Mouse (Mus musculus): ENCODE data around the gene Acrbp. TPM values are rescaled to one million over a fixed set of nuclear protein-coding genes. Genes with fewer than 3 reads are reported as not detected.
"Not testable (repeated sequence)": the region's sequence is repeated elsewhere in the genome, so short reads cannot be mapped to it uniquely, and the experiment has no call there.

The Acrbp gene
- polyA plus RNA-seq (2012; rRNA removed) = 16.2 and 18.2 TPM in 2 replicates

- DNase-seq (ENCODE audit: low read depth) = no peak
These were observed at the start of gene Acrbp for GRCm38 (mm10) chr6:125049678-125050077. Gene Acrbp, plus strand, starts transcription at chr6:125049689.

- DNase-seq (ENCODE audit: low read depth) = no peak
These were observed 45.8 kb upstream of the Acrbp start for GRCm38 (mm10) chr6:125003706-125004105.

GRCm38 (mm10) chr6:125005086-125005485 lies 44.4 kb upstream of the Acrbp start:
- DNase-seq (ENCODE audit: low read depth) = no peak

GRCm38 (mm10) chr6:125008060-125008459 lies 41.4 kb upstream of the Acrbp start:
- DNase-seq (ENCODE audit: low read depth) = no peak

GRCm38 (mm10) chr6:125008586-125009128 lies 40.8 kb upstream of the Acrbp start:
- peak; percentile 90 for DNase-seq (ENCODE audit: low read depth)

DNA sequence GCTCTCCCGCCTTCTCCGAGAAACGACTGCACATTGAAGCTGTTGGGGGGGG lies 40.5 kb upstream of the Acrbp start, which contains the start of gene Zfp384:
Gene Zfp384 (plus strand): TSS at position 17 of the 52 bp plus-strand sequence.
- no peak for DNase-seq (ENCODE audit: low read depth)

- DNase-seq (ENCODE audit: low read depth) = no peak
These were observed 40.1 kb upstream of the Acrbp start for GRCm38 (mm10) chr6:125009181-125010073.

DNA sequence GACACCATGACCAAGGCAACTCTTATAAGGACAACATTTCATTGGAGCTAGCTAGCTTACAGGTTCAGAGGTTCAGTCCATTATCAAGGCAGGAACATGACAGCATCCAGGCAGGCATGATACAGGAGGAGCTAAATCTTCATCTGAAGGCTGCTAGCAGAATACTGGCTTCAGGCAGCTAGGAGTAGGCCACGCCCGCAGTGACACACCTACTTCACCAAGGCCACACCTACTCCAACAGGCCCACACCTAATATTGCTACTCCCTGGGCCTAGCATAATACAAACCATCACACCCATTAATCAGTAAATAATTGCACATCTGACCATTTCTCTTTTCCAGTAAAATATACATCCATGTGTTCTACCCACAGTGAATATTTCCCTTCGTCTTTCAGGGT lies 31.8 kb upstream of the Acrbp start:
- no peak for DNase-seq (ENCODE audit: low read depth)

GRCm38 (mm10) chr6:125030532-125030931 lies 19.0 kb upstream of the Acrbp start:
- not testable (repeated sequence) for DNase-seq (ENCODE audit: low read depth)

- no peak for DNase-seq (ENCODE audit: low read depth)
These were observed 17.9 kb upstream of the Acrbp start for GRCm38 (mm10) chr6:125031604-125032003.

DNA sequence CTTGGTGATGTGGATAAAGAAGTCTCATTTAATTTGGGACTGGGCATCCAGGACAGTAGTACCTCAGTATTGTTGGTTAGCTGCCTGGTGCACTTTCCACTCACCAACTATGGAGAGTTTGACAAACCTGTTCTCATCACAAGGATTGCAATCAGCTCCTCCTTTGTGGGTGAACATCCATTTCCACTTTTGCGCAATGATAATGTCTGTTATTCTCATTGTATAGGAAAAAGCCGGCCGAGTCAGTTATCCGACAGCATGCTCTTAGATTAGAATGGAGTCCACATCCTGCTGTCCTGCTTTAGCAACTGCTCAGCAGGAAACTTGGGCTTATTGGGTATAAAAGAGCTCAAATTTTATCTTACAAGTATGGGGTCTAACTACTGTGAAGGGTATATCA lies 10.8 kb upstream of the Acrbp start:
- no peak for DNase-seq (ENCODE audit: low read depth)

DNA sequence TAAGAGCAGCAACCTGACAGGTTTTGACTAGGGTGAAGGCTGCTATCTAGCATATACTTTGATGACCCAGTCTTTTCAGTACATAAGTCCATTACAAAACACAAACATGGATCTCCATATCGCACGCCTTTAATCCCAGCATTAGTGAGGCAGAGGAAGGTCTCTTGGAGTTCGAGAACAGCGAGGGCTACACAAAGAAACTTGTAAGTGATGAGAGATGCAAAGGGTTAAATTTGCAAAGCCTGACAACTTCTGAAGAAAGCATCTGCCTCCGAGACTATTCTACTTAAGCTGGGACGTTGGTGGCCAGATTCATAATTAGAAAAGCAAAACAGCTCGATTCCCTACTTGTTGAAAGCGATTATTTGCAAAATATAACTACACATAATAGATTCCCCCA lies 10.4 kb upstream of the Acrbp start:
- no peak for DNase-seq (ENCODE audit: low read depth)

DNA sequence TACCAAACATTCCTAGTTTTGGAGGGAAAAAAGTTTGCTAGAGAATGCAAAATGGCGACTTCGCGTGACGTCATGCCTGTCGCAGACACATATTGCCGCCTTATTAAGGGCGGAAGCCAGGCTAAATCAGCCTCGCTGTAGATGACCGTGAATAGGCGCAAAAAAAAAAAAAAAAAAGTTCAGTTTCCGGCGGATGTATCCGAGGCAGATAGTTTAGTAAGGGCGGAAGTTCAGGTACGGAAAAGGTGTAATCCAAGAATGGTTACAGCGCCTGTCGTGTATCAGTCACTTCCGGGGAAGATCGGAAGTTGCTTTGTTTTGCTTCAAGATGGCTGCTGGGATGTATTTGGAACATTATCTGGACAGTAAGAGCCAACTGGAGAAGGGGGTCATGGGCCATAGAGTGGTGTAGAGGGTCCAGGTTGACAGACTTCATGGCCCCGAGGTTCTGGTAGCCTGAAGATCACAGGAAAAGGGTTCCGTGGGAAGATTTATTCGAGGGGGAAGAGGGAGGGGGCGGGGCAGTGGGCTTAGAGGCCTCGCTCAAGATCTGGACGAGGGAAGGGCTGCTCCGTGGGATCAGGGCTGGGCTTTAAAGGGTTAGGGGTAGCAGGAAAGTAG lies 9.8 kb upstream of the Acrbp start, which contains the start of gene Ing4:
Gene Ing4 (plus strand): TSS at position 228 of the 621 bp plus-strand sequence.
- peak; percentile 94 for DNase-seq (ENCODE audit: low read depth)

DNA sequence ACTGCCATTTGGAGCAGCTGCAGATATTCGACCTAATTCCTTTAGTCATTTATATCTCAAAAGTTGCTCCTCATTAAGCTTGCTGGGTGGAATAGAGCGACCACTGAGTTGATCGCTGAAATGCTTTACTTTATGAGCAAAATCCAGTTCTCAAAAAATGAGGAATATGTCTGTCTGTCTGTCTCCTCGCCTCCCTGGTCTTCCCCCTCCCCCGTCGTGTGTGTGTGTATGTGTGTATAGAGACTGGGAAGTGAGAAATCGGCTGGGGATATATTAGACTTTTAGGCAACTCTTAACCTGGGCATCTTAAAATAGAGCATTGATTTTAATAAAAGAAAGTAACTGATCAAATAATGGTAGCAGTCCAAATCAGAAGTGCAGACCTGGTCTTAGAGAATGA lies 9.3 kb upstream of the Acrbp start:
- DNase-seq (ENCODE audit: low read depth) = no peak

GRCm38 (mm10) chr6:125041047-125041446 lies 8.4 kb upstream of the Acrbp start:
- DNase-seq (ENCODE audit: low read depth) = peak; percentile 73

GRCm38 (mm10) chr6:125042081-125042480 lies 7.4 kb upstream of the Acrbp start:
- no peak for DNase-seq (ENCODE audit: low read depth)

DNA sequence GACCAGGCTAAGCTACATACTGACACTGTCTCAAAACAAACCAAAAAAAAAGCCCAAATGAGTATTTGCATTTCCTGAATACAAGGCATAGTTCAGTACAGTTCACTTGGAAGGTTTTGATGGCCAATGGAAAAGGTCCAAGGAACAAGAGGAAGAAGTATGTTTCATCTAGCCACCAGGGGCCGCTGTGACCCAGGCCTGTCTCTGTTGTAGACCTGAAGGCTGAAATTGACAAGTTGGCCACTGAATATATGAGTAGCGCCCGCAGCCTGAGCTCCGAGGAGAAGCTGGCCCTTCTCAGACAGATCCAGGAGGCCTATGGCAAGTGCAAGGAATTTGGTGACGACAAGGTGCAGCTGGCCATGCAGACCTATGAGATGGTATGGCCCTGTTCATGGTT lies 2.8 kb upstream of the Acrbp start:
- no peak for DNase-seq (ENCODE audit: low read depth)

- no peak for DNase-seq (ENCODE audit: low read depth)
These were observed 1.7 kb downstream of the Acrbp start for GRCm38 (mm10) chr6:125051237-125051636.

DNA sequence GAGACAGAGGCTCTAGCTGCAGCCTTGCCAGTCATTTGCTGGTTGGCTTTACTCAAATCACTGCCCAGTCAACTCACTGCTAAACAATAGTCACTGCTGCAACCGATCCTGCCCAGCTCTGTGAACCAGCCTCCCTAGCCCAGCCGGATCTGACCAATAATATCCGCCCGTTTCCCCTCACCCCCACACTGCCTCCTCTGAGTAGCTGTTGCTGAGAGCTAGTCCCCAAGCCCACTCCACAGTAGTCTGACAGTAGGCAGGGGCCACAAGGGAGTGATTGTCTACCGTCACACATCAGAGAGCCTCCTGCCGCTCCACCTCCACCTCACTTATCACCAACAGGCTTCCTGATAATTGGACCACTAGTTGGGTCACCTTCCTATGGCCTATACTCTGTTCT lies 12.0 kb downstream of the Acrbp start:
- no peak for DNase-seq (ENCODE audit: low read depth)

GRCm38 (mm10) chr6:125062511-125062910 lies 13.0 kb downstream of the Acrbp start:
- no peak for DNase-seq (ENCODE audit: low read depth)

DNA sequence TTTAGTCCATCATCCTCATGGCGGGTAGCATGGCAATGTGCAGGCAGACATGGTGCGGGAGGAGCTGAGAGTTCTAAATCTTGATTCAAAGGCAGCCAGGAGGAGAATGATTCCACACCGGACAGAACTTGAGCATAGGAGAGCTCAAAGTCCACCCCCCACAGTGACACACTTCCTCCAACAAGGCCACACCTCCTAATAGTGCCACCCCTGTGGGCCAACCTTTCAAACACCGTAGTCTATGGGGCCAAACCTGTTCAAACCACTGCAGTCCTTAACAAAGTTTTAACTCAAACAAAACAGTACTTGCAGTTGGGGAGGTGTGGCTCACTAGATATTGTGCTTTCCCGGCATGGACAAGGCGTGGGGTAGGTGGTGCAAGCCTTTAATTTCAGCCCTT lies 14.4 kb downstream of the Acrbp start:
- no peak for DNase-seq (ENCODE audit: low read depth)

DNA sequence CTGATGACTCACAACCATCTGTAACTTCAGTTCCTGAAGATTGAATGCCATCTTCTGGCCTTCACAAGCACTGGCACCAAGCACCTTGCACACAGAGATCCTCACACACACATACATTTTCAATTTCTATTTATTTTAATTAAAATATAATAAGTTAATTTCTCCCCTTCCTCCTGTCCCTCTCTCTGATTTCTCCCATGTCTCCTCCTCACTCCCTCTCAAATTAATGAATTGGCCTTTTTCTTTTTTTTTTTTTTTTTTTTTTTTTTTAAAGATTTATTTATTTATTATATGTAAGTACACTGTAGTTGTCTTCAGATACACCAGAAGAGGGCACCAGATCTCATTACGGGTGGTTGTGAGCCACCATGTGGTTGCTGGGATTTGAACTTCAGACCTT lies 15.7 kb downstream of the Acrbp start:
- DNase-seq (ENCODE audit: low read depth) = not testable (repeated sequence)

- no peak for DNase-seq (ENCODE audit: low read depth)
These were observed 18.1 kb downstream of the Acrbp start, which contains the start of gene Lpar5 for GRCm38 (mm10) chr6:125067571-125067995. Gene Lpar5, plus strand, starts transcription at chr6:125067920.
